Mouse (Mus musculus) left cerebral cortex, adult 2 months (tissue): Measurements from ENCODE around the gene Map3k14. TPM values are rescaled to one million over a fixed set of nuclear protein-coding genes. Genes with fewer than 3 reads are reported as not detected.

Source experiments
- DNase-seq, 2 experiments: peaks; one replicate each; pipeline ENCODE4 v3.0.0; 2021 to 2022; ENCODE audit warnings: low spot score in 2 of 2, mixed read lengths in 1 of 2; ENCODE audit errors: extremely low spot score in 1 of 2
- H3K27ac ChIP-seq: fragments of 200-600 bp; 2 replicates; pipeline ENCODE4 v1.8.1; 2022
- H3K4me3 ChIP-seq: fragments of 200-600 bp; 2 replicates; pipeline ENCODE4 v1.8.1; 2022
- CTCF ChIP-seq: fragments of 200-600 bp; IDR thresholded peaks from 2 replicates; pipeline ENCODE4 v1.8.1; 2022; ENCODE audit warnings: antibody characterized with exemption, mild to moderate bottlenecking, moderate library complexity
- intact Hi-C: fragments of 180-260 bp; cut with DNase I; formaldehyde crosslinking; loops from one replicate; pipeline ENCODE4 v1.15.1; 2025
- total RNA-seq, 2 experiments: library from RNA; stranded (reverse); gene quantifications; 2 replicates each; pipeline ENCODE4 v1.2.3; 2021

The Map3k14 gene
- total RNA-seq, 2 experiments from 2014 or later = 4.4 to 4.9 TPM

DNA sequence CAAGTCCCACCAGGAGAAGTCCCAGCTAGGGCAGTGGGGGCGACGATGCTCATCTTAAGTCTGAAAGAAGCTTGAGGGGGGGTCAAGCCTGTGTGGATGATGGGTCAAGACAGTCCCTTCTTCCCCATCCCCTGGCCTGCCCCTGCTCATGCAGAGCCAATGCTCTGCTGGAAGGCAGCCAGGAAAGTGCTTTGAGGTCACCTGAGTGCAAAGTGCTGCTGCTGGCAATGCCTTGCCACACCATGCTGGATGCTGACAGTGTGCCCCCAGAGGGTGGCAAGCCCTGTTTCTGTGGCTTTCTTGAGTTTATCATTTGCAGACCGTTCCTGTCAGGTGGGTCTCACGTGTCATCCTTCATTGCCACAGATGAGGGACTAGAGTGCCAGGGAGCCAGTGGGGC, 47.3 kb downstream of the Map3k14 start:
- DNase-seq = no peak
- H3K4me3 ChIP-seq = no peak overlapping the region
- no peak overlapping the region for H3K27ac ChIP-seq
- TF ChIP-seq CTCF = no peak
- intact Hi-C loops = no loop called here

DNA sequence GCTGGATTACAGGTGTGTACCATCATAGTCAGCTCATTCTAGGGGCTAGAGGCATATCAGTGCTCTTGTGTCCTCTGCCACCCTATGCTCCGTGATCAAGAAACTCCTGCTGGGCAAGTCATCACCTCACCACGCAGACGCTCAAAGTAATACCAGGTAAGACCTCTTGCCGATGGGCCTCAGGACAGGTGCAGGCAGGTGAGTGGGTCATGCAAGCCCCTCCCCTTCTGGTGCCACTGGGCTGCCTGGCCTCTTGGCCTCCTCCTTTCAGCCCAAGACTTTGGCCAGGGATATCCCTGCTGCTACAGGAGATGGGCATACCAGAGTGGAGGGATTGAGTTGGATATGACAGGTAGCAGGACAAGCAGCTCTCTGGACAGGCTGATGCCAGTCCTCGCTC, 48.0 kb downstream of the Map3k14 start:
- intact Hi-C loops = no loop called here
- no peak for TF ChIP-seq CTCF
- Histone ChIP-seq H3K27ac (peak overlapping the region; percentile 55), H3K4me3 (no peak overlapping the region)
- DNase-seq = no peak

DNA sequence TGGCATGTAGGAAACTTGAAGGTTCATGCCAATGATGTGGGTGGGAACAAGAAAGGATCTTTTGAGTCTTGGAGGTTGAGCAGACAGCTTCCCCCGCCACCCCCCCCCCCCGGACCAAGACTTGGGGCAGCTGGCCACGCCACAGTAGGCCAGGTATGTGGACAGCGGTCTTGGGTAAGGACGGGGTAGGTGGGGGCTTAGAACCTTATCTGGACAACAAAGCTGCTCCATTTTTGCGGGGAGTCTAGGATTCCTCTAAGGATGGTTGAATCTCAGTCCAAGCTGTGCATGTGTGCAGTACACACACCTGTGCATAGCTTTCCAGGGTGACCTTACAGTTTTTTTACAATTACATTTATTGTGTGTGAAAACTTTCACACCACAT, 48.8 kb downstream of the Map3k14 start:
- peak overlapping the region; percentile 56 for H3K4me3 ChIP-seq
- H3K27ac ChIP-seq = peak overlapping the region; percentile 84
- DNase-seq = no peak
- no peak for TF ChIP-seq CTCF
- intact Hi-C loops = loop anchor here (1.0 kb wide), 1 partner anchor 19 kb away; no protein-coding TSS in a partner anchor

DNA sequence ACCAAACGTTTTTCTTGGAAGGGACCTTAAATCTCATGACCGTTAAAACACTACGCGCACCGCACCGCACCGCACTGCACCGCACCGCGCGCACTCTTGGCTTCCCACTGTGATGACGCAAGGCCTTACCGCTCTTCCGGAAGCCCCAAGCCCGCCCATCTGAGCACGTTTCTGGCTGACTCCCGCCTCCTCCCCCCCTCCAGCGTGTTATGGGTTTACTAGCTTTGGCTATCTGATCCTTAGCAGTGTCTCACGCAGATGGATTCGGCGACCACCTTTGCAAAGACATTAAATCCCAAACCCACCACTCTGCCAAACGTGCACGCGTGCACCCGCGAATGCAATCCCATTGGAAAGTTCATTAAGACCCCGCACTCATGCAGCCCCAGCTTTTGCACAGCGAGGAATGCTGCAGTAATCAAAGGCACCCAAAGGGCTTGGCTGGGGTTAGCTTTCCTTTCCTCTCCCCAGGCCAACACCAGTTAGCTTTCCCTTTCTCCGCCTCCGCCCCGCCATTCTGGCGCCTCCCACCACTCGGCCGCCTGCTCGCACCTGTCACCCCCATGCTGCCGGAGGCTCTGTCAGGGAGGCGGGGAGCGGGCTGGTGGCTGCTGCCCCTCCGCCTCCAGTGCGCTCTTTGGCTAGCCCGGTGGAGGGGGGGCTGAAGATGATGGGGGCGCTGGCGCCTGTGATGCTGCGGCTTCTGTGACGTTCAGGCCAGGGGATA, 49.3 kb downstream of the Map3k14 start, which contains the start of gene Spata32:
Gene Spata32, minus strand, starts transcription at position 643 of the 727 bp plus-strand sequence.
- intact Hi-C loops = loop anchor here (1.0 kb wide), 1 partner anchor 19 kb away; no protein-coding TSS in a partner anchor
- TF ChIP-seq CTCF = no peak
- peak within 1 kb of the TSS; percentile 84 for H3K27ac ChIP-seq
- DNase-seq = peak; percentile 58 to 71
- H3K4me3 ChIP-seq = peak within 1 kb of the TSS; percentile 56

DNA sequence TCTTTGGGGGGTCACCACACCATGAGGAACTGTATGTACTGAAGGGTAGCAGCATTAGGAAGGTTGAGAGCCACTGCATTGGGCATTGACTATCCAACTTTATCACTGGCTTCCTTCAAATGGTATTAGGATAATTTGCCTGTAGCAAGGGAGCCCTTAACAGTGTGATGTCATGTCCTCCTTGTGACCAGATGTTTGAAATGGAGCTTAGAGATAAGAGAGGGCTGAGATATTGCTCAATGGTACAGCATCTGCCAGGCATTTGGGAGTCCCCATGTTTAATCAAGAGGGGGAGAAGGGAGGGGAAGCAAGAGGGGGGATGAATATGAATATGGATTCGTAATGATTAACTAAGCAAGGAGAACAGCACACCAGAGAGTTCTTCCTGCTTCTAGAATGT, 51.9 kb downstream of the Map3k14 start:
- DNase-seq = no peak
- no peak for TF ChIP-seq CTCF
- intact Hi-C loops = no loop called here
- Histone ChIP-seq H3K4me3 (no peak overlapping the region), H3K27ac (no peak overlapping the region)

DNA sequence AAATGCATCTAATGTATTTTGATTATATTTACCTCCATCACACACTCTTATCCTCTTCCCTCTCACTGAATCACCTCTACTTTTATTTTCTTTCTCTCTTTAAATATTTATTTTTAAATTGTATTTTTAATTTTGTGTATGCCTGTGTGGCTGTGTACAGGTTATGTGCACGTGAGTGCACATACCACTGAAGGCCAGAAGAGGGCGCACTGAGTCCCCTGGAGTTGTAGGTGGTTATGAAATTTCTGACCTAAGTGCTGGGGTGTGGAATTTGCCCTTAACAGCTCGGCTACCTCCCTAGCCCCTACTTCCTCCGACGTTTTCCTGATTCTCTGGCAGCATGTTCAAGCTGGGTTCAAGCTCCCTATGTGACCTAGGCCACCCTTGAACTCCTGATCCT, 53.6 kb downstream of the Map3k14 start:
- TF ChIP-seq CTCF = peak; percentile 28
- intact Hi-C loops = no loop called here
- DNase-seq = no peak
- no peak overlapping the region for H3K27ac ChIP-seq
- no peak overlapping the region for H3K4me3 ChIP-seq

DNA sequence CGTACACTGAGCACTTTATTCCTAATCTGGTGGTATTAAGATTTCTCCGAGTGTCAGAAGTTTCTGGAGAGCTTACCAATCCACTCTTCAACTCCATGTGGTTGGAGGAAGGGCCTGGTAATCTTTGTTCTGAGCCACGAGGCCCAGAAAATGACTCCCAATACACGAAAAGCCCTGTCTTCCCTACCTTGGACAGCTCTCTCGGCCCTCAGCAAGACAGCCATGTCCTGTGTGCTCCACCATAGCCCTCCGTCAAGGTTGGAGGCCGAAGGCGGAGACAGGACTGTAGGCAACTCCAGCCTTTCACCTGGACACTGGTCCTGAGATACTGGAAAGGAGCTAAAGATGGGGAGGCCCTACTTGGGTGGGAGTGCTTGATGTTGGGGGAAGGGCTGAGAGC, 57.0 kb downstream of the Map3k14 start:
- Histone ChIP-seq H3K27ac (no peak overlapping the region), H3K4me3 (no peak overlapping the region)
- no peak for DNase-seq
- no peak for TF ChIP-seq CTCF
- intact Hi-C loops = no loop called here

DNA sequence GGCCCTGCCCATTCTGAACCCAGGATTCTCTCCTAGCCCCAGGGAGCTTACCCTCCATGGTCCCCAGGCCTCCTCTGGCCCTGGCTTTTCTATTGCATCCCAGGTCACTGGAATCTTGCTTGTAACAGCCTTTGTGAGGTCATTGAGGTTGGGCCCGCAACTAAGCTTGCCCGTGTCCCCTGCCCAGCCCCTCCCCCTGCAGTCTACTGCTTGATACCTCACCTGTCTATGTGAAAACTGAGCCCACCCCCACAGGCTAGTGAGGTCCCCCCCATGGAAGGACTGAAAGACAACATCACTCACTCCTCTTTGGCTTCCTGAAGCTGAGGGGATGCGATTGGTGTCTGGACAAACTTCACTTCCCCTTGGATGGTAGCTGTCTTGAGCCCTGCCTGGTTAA, 58.8 kb downstream of the Map3k14 start, which contains the start of gene 1700023F06Rik:
Gene 1700023F06Rik, minus strand, starts transcription at position 101 of the 400 bp plus-strand sequence.
- DNase-seq = no peak

DNA sequence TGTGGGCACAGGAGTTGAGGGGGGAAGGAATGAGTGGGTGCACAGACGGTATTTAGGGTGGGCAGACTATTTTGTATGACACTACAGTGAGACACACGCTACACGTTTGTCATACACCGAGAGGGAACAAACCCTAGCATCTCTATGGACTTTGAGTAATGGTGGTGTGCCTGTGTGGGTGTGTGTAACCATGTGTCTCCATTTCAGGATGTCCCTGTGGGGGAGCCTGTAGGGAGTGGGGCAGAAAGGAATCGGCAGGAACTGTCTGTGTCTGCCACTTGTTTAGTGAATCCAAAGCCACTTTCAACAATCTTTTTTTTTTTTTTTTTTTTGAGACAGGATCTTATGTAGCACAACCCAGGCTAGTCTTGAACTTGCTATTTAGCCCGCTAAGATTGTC, 61.1 kb downstream of the Map3k14 start:
- no peak for DNase-seq
- no peak for TF ChIP-seq CTCF
- intact Hi-C loops = no loop called here

More for the DNA sequence above, 58.8 kb downstream of the Map3k14 start, which contains the start of gene 1700023F06Rik:
- Histone ChIP-seq H3K27ac (no peak within 1 kb of the TSS), H3K4me3 (no peak within 1 kb of the TSS)
- intact Hi-C loops = no loop called here
- no peak for TF ChIP-seq CTCF

DNA sequence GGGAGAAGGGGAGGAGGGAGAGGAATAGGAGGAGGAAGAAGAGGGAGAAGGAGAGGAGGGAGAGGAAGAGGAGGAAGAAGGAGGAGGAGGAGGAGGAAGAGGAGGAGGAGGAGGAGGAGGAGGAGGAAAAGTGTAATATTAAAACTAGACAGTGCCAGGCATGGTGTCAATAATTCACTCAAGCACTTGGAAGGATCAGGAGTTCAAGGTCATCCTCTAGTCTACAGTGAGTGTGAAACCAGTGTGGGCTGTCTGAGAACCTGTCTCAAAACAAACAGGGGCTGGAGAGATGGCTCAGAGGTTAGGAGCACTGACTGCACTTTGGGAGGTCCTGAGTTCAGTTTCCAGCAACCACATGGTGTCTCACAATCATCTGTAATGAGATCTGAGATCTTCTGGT, 64.9 kb downstream of the Map3k14 start:
- no peak for TF ChIP-seq CTCF
- intact Hi-C loops = no loop called here
- DNase-seq = no peak
- H3K27ac ChIP-seq = no peak overlapping the region
- no peak overlapping the region for H3K4me3 ChIP-seq

More for the DNA sequence above, 61.1 kb downstream of the Map3k14 start:
- no peak overlapping the region for H3K27ac ChIP-seq
- no peak overlapping the region for H3K4me3 ChIP-seq

DNA sequence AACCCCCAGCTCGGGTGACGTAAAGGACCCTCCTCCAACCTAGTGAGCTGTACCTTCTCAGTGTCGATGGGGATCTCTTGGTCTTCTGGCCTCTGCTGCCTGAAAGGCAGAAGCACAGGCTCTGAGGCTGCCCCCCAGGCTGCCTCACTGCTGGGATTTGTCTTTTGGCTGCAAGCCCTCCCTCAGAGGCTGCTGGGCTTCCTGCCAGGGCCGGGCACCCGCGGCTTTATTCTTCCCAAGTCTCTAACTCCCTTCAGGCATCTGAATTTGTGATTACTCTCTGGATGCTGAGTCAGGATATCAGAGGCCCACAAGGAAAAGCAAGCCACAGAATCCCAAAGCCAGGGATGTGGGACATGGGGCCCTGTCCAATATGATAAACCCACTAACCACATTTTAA, 65.6 kb downstream of the Map3k14 start:
- intact Hi-C loops = no loop called here
- H3K27ac ChIP-seq = peak overlapping the region; percentile 74
- peak; percentile 77 to 80 for DNase-seq
- H3K4me3 ChIP-seq = no peak overlapping the region
- no peak; the same call in 1 of the 2 replicates for TF ChIP-seq CTCF

DNA sequence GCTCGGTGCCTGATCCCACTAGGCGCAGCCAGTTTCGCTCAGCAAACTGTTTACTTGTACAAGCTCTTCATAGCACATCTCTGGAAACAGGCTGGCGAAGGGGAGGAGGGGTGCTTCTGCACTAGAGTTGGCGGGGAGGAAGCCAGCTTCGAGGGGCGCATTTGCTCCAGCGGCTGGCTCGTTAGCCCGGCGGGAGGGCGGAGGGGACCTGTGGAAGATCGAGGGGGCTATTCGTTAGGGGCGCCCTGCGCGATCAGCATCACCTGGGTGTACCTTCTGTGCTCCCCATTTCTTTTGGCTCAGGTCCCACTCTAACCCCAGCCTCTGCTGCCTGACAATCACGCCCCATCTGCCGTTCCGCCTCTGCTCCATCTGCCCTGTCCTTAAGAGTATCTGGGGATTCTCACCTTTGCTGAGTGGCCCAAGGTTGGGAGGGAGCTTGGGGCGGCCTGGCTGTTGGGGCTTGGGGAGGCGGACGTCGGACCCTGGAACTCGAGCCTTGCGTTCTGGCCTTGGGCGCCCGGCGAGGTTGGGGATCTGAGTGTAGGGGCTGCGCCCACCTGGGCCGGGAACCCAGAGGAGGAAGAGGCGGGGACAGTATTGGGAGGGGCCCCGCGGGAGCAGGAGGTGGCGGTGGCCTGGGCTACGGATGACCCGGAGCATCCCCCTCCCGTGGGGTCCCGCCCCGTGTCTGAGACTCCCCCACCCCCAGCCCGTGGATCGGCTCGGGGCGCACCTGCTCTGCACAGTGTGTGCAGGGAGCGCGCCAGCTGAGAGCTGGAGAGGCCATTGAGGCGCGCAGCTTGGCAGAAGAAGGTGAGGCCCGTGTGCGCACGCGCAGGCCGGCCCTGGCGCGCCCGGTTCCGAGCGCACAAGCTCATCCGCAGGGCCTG, 68.1 kb downstream of the Map3k14 start:
- intact Hi-C loops = loop anchor here (1.0 to 10.0 kb wide), 3 partner anchors 19 to 466 kb away; partner anchors contain the start of genes Map3k14 and Spata32
- TF ChIP-seq CTCF = no peak
- H3K4me3 ChIP-seq = peak overlapping the region; percentile 53
- peak overlapping the region; percentile 98 for H3K27ac ChIP-seq
- peak; percentile 76 to 85 for DNase-seq
